Mouse (Mus musculus) thymus, postnatal 36 days (tissue): Measurements from ENCODE around the gene Leng8.
A peak's percentile ranks its signal among the peaks of the same experiment; 100 is the strongest.

Source experiments
- DNase-seq, 2 experiments: peaks; one replicate each; pipeline ENCODE4 v3.0.0; 2022; ENCODE audit warnings: mixed read lengths in 2 of 2

Gene Leng8

GRCm38 (mm10) chr7:4127894-4128293 lies 8.9 kb upstream of the Leng8 start:
- no peak for DNase-seq

GRCm38 (mm10) chr7:4128860-4129259 lies 8.0 kb upstream of the Leng8 start:
- DNase-seq: no peak

GRCm38 (mm10) chr7:4130686-4131452 lies 6.0 kb upstream of the Leng8 start:
- peak; percentile 79 to 82 for DNase-seq

GRCm38 (mm10) chr7:4131964-4132363 lies 4.9 kb upstream of the Leng8 start:
- no peak for DNase-seq

GRCm38 (mm10) chr7:4132581-4132980 lies 4.3 kb upstream of the Leng8 start:
- no peak for DNase-seq

GRCm38 (mm10) chr7:4132998-4133397 lies 3.8 kb upstream of the Leng8 start:
- no peak for DNase-seq

GRCm38 (mm10) chr7:4134911-4135310 lies 1.9 kb upstream of the Leng8 start:
- DNase-seq: no peak

- no peak for DNase-seq
These were observed 452 bp upstream of the Leng8 start for GRCm38 (mm10) chr7:4136404-4136770.

GRCm38 (mm10) chr7:4137746-4138145 lies 907 bp downstream of the Leng8 start:
- no peak for DNase-seq

- no peak for DNase-seq
These were observed 1.3 kb downstream of the Leng8 start for GRCm38 (mm10) chr7:4138181-4138580.

GRCm38 (mm10) chr7:4138671-4139070 lies 1.8 kb downstream of the Leng8 start:
- DNase-seq: no peak

GRCm38 (mm10) chr7:4139391-4139790 lies 2.6 kb downstream of the Leng8 start:
- no peak for DNase-seq

- DNase-seq: no peak
These were observed 4.9 kb downstream of the Leng8 start for GRCm38 (mm10) chr7:4141648-4142325.

- no peak for DNase-seq
These were observed 6.1 kb downstream of the Leng8 start for GRCm38 (mm10) chr7:4142796-4143445.

- no peak for DNase-seq
These were observed 6.7 kb downstream of the Leng8 start for GRCm38 (mm10) chr7:4143506-4143905.

GRCm38 (mm10) chr7:4144046-4144445 lies 7.2 kb downstream of the Leng8 start:
- DNase-seq: no peak

GRCm38 (mm10) chr7:4144766-4145551 lies 8.1 kb downstream of the Leng8 start:
- DNase-seq: no peak

- peak; percentile 50 to 51 for DNase-seq
These were observed 8.8 kb downstream of the Leng8 start for GRCm38 (mm10) chr7:4145552-4146190.

GRCm38 (mm10) chr7:4146241-4147180 lies 9.7 kb downstream of the Leng8 start:
- peak in 1 of 2 experiments; percentile 29 for DNase-seq

- DNase-seq: peak in 1 of 2 experiments; percentile 16
These were observed 10.5 kb downstream of the Leng8 start for GRCm38 (mm10) chr7:4147371-4147770.

GRCm38 (mm10) chr7:4147836-4148235 lies 11.0 kb downstream of the Leng8 start:
- no peak for DNase-seq
